Mouse (Mus musculus) bone marrow macrophage, adult 2 months (primary cell): ENCODE data around the gene Pltp.

Experiments used
- CTCF ChIP-seq: IDR thresholded peaks from 2 replicates; pipeline ENCODE4 v1.5.1; 2012; ENCODE audit warnings: low read depth, mild to moderate bottlenecking, low read length, moderate library complexity
- POLR2A ChIP-seq: IDR thresholded peaks from 2 replicates; pipeline ENCODE4 v1.6.1; 2012; ENCODE audit warnings: mild to moderate bottlenecking, low read depth, low read length, borderline replicate concordance

DNA sequence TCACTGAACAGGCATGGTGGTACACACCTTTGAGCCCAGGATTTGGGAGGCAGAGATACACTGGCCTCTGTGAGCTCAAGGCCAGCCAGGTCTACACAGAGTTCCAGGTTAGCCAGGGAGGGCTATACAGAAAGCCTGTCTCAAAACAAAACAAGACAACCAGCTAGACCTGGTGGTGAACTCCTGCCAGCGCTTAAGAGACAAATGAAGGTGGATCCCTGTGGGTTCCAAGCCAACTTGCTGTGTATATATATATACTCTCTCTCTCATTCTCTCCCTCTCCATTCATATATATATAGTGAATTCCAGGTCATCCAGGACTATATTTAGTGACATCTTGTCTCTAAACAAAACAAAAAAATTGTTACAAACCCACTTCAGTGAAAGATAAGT is 53.6 kb downstream of the Pltp start:
- TF ChIP-seq CTCF (no peak), POLR2A (no peak)
